Mouse (Mus musculus) forebrain, postnatal 0 days (tissue): Measurements from ENCODE around the gene Olfr1466. TPM values are rescaled to one million over a fixed set of nuclear protein-coding genes. Genes with fewer than 3 reads are reported as not detected.

Experiments
- ATAC-seq: fragments of 200-750 bp; cut with Nextera tagmentation; 2 replicates; pipeline ENCODE4 v1.8.0; 2017; ENCODE audit warnings: mild to moderate bottlenecking, moderate library complexity
- DNase-seq: peaks from one replicate; pipeline ENCODE4 v3.0.0-alpha.2; 2015
- H3K27ac ChIP-seq: fragments of 300-500 bp; sonication (generic); 2 replicates; pipeline ENCODE4 v1.5.1; 2014; ENCODE audit warnings: low read depth, mild to moderate bottlenecking, antibody characterized with exemption, low read length, moderate library complexity, mixed read lengths
- H3K27me3 ChIP-seq: fragments of 300-500 bp; sonication (generic); 2 replicates; pipeline ENCODE4 v1.6.1; 2014; ENCODE audit warnings: mild to moderate bottlenecking, low read length, mixed read lengths; ENCODE audit not compliant: insufficient read depth
- H3K36me3 ChIP-seq: fragments of 300-500 bp; sonication (generic); 2 replicates; pipeline ENCODE4 v1.6.1; 2014; ENCODE audit warnings: mild to moderate bottlenecking, moderate library complexity; ENCODE audit not compliant: insufficient read depth
- H3K4me1 ChIP-seq: fragments of 300-500 bp; sonication (generic); 2 replicates; pipeline ENCODE4 v1.6.1; 2014; ENCODE audit warnings: antibody characterized with exemption; ENCODE audit not compliant: insufficient read depth
- H3K4me2 ChIP-seq: fragments of 300-500 bp; sonication (generic); 2 replicates; pipeline ENCODE4 v1.6.1; 2014; ENCODE audit warnings: low read depth, mild to moderate bottlenecking, moderate library complexity
- H3K4me3 ChIP-seq: fragments of 300-500 bp; sonication (generic); 2 replicates; pipeline ENCODE4 v1.5.1; 2014; ENCODE audit warnings: low read depth, low read length, mixed read lengths
- H3K9ac ChIP-seq: fragments of 300-500 bp; sonication (generic); 2 replicates; pipeline ENCODE4 v1.6.1; 2014; ENCODE audit warnings: mild to moderate bottlenecking
- H3K9me3 ChIP-seq: fragments of 300-500 bp; sonication (generic); 2 replicates; pipeline ENCODE4 v1.6.1; 2016; ENCODE audit warnings: low read length
- CTCF ChIP-seq: sonication (generic); IDR thresholded peaks from 2 replicates; pipeline ENCODE4 v1.5.1; 2016; ENCODE audit warnings: antibody characterized with exemption, control low read depth, low read depth
- WGBS: fragments of 180-500 bp; shearing (Covaris S2); extraction: QIAGEN DNeasy Blood & Tissue Kit; methylation state at CpG from one replicate; pipeline ENCODE4 v1.1.7; 2014; 5-methylcytosine and 5-hydroxymethylcytosine counted together
- polyA plus RNA-seq: library from polyadenylated mRNA; unstranded; fragments of >200 nt; fragmentation: Nextera tagmentation; extraction: Ambion mirVana; gene quantifications from 2 replicates; pipeline ENCODE4 v1.2.1, GENCODE M21; 2015
- total RNA-seq: library from RNA; depleted of rRNA; stranded (reverse); fragments of >200 nt; gene quantifications from 2 replicates; pipeline ENCODE4 v1.2.3, GENCODE M21; 2014; rRNA removed

Olfr1466 gene
- not detected in 2 replicates for total RNA-seq
- not detected in 2 replicates for polyA plus RNA-seq

- WGBS, result 90% methylated on average over 2 of the region's 2 CpGs
- Histone ChIP-seq H3K36me3 (no peaks in the 10 kb centered on the region), H3K4me3 (no peak within 1 kb of the TSS), H3K27me3 (no peaks in the 10 kb centered on the region), H3K9me3 (peaks cover 9% of the 10 kb centered on the region; the same call in 1 of the 2 replicates), H3K27ac (no peak within 1 kb of the TSS), H3K4me2 (no peak within 1 kb of the TSS), H3K9ac (no peak within 1 kb of the TSS), H3K4me1 (no peaks in the 10 kb centered on the region)
- TF ChIP-seq CTCF, result no peak
- no peak for ATAC-seq
- no peak for DNase-seq
Measured at GRCm38 (mm10) chr19:13338562-13338961, at the start of gene Olfr1466. Gene Olfr1466 (plus strand): TSS chr19:13338862.

- H3K27me3 ChIP-seq, result no peaks in the 10 kb centered on the region
- no peaks in the 10 kb centered on the region for H3K4me1 ChIP-seq
- no peak within 1 kb of the TSS for H3K4me2 ChIP-seq
- no peaks in the 10 kb centered on the region for H3K9me3 ChIP-seq
- TF ChIP-seq CTCF, result no peak
- DNase-seq (no peak), ATAC-seq (no peak)
- no peaks in the 10 kb centered on the region for H3K36me3 ChIP-seq
- H3K27ac ChIP-seq, result no peak within 1 kb of the TSS
- no peak within 1 kb of the TSS for H3K9ac ChIP-seq
- H3K4me3 ChIP-seq, result no peak within 1 kb of the TSS
Measured at GRCm38 (mm10) chr19:13315441-13315840, 23.2 kb upstream of the Olfr1466 start, which contains the start of gene Olfr1465. Gene Olfr1465 (minus strand): TSS chr19:13315541.

GRCm38 (mm10) chr19:13361936-13362335, 23.3 kb downstream of the Olfr1466 start, which contains the start of gene Olfr1467:
Gene Olfr1467 (plus strand): TSS chr19:13362236.
- Histone ChIP-seq H3K9ac (no peak within 1 kb of the TSS), H3K27ac (no peak within 1 kb of the TSS), H3K9me3 (peaks cover 11% of the 10 kb centered on the region; the same call in 1 of the 2 replicates), H3K36me3 (no peaks in the 10 kb centered on the region), H3K4me2 (no peak within 1 kb of the TSS), H3K27me3 (no peaks in the 10 kb centered on the region), H3K4me1 (no peaks in the 10 kb centered on the region), H3K4me3 (no peak within 1 kb of the TSS)
- 78% methylated on average over 2 of the region's 2 CpGs for WGBS
- DNase-seq (no peak), ATAC-seq (no peak)
- no peak for TF ChIP-seq CTCF

Other genes with a start within 250 kb of the Olfr1466 start
- gene Olfr1457, start 241.0 kb upstream of the Olfr1466 start, total RNA-seq, result not detected in 2 replicates
- gene Olfr1457, start 241.0 kb upstream of the Olfr1466 start, polyA plus RNA-seq, result not detected in 2 replicates
- not detected in 2 replicates for gene Olfr1458, start 232.1 kb upstream of the Olfr1466 start, total RNA-seq
- not detected in 2 replicates for gene Olfr1458, start 232.1 kb upstream of the Olfr1466 start, polyA plus RNA-seq
- not detected in 2 replicates for gene Olfr1459, start 189.3 kb upstream of the Olfr1466 start, total RNA-seq
- gene Olfr1459, start 189.3 kb upstream of the Olfr1466 start, polyA plus RNA-seq, result not detected in 2 replicates
- gene Olfr1461, start 175.9 kb upstream of the Olfr1466 start, total RNA-seq, result not detected in 2 replicates
- not detected in 2 replicates for gene Olfr1461, start 175.9 kb upstream of the Olfr1466 start, polyA plus RNA-seq
- not detected in 2 replicates for gene Olfr1462, start 153.1 kb upstream of the Olfr1466 start, total RNA-seq
- gene Olfr1462, start 153.1 kb upstream of the Olfr1466 start, polyA plus RNA-seq, result not detected in 2 replicates
- not detected in 2 replicates for gene Olfr1463, start 107.5 kb upstream of the Olfr1466 start, total RNA-seq
- gene Olfr1463, start 107.5 kb upstream of the Olfr1466 start, polyA plus RNA-seq, result not detected in 2 replicates
- gene Olfr1465, start 23.3 kb upstream of the Olfr1466 start, total RNA-seq, result not detected in 2 replicates
- gene Olfr1465, start 23.3 kb upstream of the Olfr1466 start, polyA plus RNA-seq, result not detected in 2 replicates
- gene Olfr1467, start 23.4 kb downstream of the Olfr1466 start, total RNA-seq, result not detected in 2 replicates
- gene Olfr1467, start 23.4 kb downstream of the Olfr1466 start, polyA plus RNA-seq, result not detected in 2 replicates
- not detected in 2 replicates for gene Olfr1469, start 69.0 kb downstream of the Olfr1466 start, total RNA-seq
- not detected in 2 replicates for gene Olfr1469, start 69.0 kb downstream of the Olfr1466 start, polyA plus RNA-seq
- gene Olfr1471, start 104.5 kb downstream of the Olfr1466 start, total RNA-seq, result not detected in 2 replicates
- not detected in 2 replicates for gene Olfr1471, start 104.5 kb downstream of the Olfr1466 start, polyA plus RNA-seq
- not detected in 2 replicates for gene Olfr1472, start 117.2 kb downstream of the Olfr1466 start, total RNA-seq
- not detected in 2 replicates for gene Olfr1472, start 117.2 kb downstream of the Olfr1466 start, polyA plus RNA-seq
- gene Olfr1474, start 130.7 kb downstream of the Olfr1466 start, total RNA-seq, result not detected in 2 replicates
- gene Olfr1474, start 130.7 kb downstream of the Olfr1466 start, polyA plus RNA-seq, result not detected in 2 replicates
- not detected in 2 replicates for gene Olfr1475, start 141.3 kb downstream of the Olfr1466 start, total RNA-seq
- not detected in 2 replicates for gene Olfr1475, start 141.3 kb downstream of the Olfr1466 start, polyA plus RNA-seq
- not detected in 2 replicates for gene Olfr1477, start 161.7 kb downstream of the Olfr1466 start, total RNA-seq
- not detected in 2 replicates for gene Olfr1477, start 161.7 kb downstream of the Olfr1466 start, polyA plus RNA-seq
- not detected in 2 replicates for gene Olfr1480, start 189.1 kb downstream of the Olfr1466 start, total RNA-seq
- not detected in 2 replicates for gene Olfr1480, start 189.1 kb downstream of the Olfr1466 start, polyA plus RNA-seq
- gene Olfr1484, start 244.6 kb downstream of the Olfr1466 start, total RNA-seq, result not detected in 2 replicates
- gene Olfr1484, start 244.6 kb downstream of the Olfr1466 start, polyA plus RNA-seq, result not detected in 2 replicates